Mouse (Mus musculus) gastrocnemius, postnatal 14 days (tissue): ENCODE measurements around the gene Frmpd4. TPM values are rescaled to one million over a fixed set of nuclear protein-coding genes. Genes with fewer than 3 reads are reported as not detected.

Experiments
- DNase-seq: peaks from one replicate; pipeline ENCODE4 v3.0.0; 2021; ENCODE audit warnings: mixed read lengths
- intact Hi-C: fragments of 180-260 bp; cut with DNase I; formaldehyde crosslinking; loops from one replicate; pipeline ENCODE4 v1.15.1; 2025; ENCODE audit warnings: low total_unique reads
- total RNA-seq, 2 experiments: library from RNA; stranded (reverse); gene quantifications; 2 replicates each; pipeline ENCODE4 v1.2.3; 2021

Frmpd4 gene
- total RNA-seq, 2 experiments from 2014 or later = 0.07 to 0.16 TPM

GRCm38 (mm10) chrX:167783526-167783925, 793.5 kb downstream of the Frmpd4 start:
- no peak for DNase-seq
- intact Hi-C loops = no loop called here

- no peak for DNase-seq
- intact Hi-C loops = no loop called here
Observed at GRCm38 (mm10) chrX:167719564-167719981, 857.5 kb downstream of the Frmpd4 start.

GRCm38 (mm10) chrX:167719092-167719491, 857.9 kb downstream of the Frmpd4 start:
- intact Hi-C loops = no loop called here
- DNase-seq = no peak

- intact Hi-C loops = loop anchor here (5.0 kb wide), 1 partner anchor 1553 kb away; no protein-coding TSS in a partner anchor
- DNase-seq = no peak
Observed at GRCm38 (mm10) chrX:167654806-167655495, 922.1 kb downstream of the Frmpd4 start.

- intact Hi-C loops = loop anchor here (5.0 kb wide), 1 partner anchor 1552 kb away; no protein-coding TSS in a partner anchor
- DNase-seq = no peak
Observed at GRCm38 (mm10) chrX:167654249-167654648, 922.8 kb downstream of the Frmpd4 start.

GRCm38 (mm10) chrX:167597639-167598217, 979.3 kb downstream of the Frmpd4 start:
- no peak for DNase-seq
- intact Hi-C loops = no loop called here

GRCm38 (mm10) chrX:167552827-167553226, 1024.2 kb downstream of the Frmpd4 start:
- no peak for DNase-seq
- intact Hi-C loops = no loop called here

- intact Hi-C loops = no loop called here
- no peak for DNase-seq
Observed at GRCm38 (mm10) chrX:167523151-167523550, 1053.9 kb downstream of the Frmpd4 start.

- no peak for DNase-seq
- intact Hi-C loops = no loop called here
Observed at GRCm38 (mm10) chrX:167522528-167522927, 1054.5 kb downstream of the Frmpd4 start.

GRCm38 (mm10) chrX:167518440-167518839, 1058.6 kb downstream of the Frmpd4 start:
- no peak for DNase-seq
- intact Hi-C loops = no loop called here

- intact Hi-C loops = no loop called here
- peak; percentile 17 for DNase-seq
Observed at GRCm38 (mm10) chrX:167497780-167498179, 1079.3 kb downstream of the Frmpd4 start.

GRCm38 (mm10) chrX:167492265-167492664, 1084.8 kb downstream of the Frmpd4 start:
- intact Hi-C loops = no loop called here

GRCm38 (mm10) chrX:167491589-167492207, 1085.3 kb downstream of the Frmpd4 start:
- intact Hi-C loops = no loop called here
- no peak for DNase-seq

More at GRCm38 (mm10) chrX:167492265-167492664, 1084.8 kb downstream of the Frmpd4 start:
- no peak for DNase-seq

- intact Hi-C loops = no loop called here
Observed at GRCm38 (mm10) chrX:167483409-167484177, 1093.4 kb downstream of the Frmpd4 start.

GRCm38 (mm10) chrX:167477636-167478035, 1099.4 kb downstream of the Frmpd4 start:
- no peak for DNase-seq
- intact Hi-C loops = no loop called here

More at GRCm38 (mm10) chrX:167483409-167484177, 1093.4 kb downstream of the Frmpd4 start:
- no peak for DNase-seq

- intact Hi-C loops = no loop called here
- DNase-seq = no peak
Observed at GRCm38 (mm10) chrX:167434883-167435282, 1142.1 kb downstream of the Frmpd4 start.

GRCm38 (mm10) chrX:167433950-167434349, 1143.1 kb downstream of the Frmpd4 start:
- DNase-seq = no peak
- intact Hi-C loops = no loop called here
